Mouse (Mus musculus) ovary, adult 18-20 months (tissue): ENCODE results near the gene Fam107a.

Experiments
- DNase-seq: peaks from one replicate; pipeline ENCODE4 v3.0.0; 2022; ENCODE audit warnings: low spot score, mixed read lengths

The Fam107a gene

DNA sequence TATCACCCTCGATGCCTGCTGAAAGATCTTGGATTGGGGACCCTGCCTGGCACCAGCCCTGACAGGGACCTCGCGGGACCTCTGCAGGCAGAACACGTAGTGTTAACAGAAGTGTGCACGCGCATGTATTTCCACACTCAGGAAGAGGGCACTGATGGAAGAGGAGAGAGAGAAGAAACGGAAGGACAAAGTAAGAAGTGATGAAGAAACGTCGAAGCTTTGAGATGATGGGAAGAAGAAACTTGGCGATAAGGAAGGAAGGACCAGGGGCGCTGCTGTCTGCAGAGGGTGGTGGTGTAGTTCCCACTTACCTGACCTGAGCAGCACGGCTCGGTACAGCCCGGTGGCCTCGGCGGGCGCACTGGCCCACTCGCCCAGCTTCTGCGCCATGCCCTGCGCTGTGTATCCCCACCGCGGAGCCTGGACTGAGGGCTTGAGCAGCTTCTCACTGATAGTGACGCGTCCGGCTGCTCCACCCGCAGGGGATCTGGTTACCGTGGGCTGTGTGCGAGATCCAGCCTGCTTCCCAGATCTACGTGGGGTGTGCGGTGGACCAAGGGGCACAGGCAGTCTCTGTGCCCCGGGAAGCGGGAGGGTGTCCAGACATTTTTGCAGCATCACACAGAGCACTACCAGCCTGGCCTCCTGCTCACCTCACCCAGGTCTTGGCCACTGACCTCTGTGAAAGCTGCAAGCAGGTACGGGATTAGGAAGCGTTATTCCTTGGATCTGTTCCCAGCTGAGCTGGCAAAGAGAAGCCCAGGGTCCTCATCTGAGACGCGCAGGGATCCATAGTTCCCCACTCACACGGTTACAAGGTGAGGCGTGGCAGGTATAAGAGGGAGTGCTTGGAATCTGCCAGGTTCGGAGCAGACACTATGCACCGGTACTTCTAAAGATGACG is at the start of gene Fam107a:
TSS of gene Fam107a (minus strand) at position 830 of the 904 bp plus-strand sequence.
- no peak for DNase-seq

- DNase-seq: no peak
These were observed 49.3 kb upstream of the Fam107a start for GRCm38 (mm10) chr14:8367121-8367520.

- no peak for DNase-seq
These were observed 48.0 kb upstream of the Fam107a start for GRCm38 (mm10) chr14:8365833-8366232.

DNA sequence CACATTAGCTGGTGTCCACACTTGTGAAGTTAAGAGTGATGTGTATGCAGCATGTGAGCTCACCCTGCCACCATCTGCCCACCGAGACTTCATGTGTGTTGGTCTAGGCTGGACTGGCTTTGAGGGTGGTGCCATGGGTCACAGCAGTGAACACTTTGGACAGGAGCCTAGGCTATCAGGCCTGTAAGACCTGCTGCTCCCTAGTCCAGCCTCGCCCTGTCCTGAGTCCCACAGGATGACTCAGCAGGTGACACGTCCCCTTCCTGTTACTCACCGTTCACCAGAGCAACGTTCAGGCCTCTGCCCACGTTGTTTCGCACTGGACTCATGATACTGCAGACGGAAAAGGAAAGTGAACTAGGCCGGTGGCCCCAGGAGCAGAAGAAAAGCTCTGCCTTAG is 39.0 kb upstream of the Fam107a start:
- DNase-seq: no peak

GRCm38 (mm10) chr14:8355999-8356501 is 38.2 kb upstream of the Fam107a start:
- DNase-seq: peak; percentile 27

DNA sequence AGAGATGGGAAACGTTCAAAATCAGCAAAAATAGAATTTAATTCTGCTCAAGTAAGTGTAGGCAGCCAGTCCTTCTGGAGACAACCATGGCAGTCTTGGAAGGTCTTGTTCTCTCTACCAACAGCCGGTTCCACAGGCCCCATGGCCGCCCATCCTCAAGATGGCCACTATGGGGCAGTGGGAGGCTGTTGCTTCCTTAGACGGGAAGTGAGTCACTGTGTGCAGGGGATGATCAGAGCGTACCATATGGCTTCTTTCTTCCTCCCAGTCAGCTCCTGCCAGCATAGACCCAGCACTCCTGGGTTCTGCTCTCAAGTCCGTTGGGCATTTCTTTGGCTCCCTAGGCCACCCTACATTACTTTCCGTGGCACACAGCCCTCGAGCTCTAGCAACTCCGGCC is 31.1 kb upstream of the Fam107a start:
- no peak for DNase-seq

DNA sequence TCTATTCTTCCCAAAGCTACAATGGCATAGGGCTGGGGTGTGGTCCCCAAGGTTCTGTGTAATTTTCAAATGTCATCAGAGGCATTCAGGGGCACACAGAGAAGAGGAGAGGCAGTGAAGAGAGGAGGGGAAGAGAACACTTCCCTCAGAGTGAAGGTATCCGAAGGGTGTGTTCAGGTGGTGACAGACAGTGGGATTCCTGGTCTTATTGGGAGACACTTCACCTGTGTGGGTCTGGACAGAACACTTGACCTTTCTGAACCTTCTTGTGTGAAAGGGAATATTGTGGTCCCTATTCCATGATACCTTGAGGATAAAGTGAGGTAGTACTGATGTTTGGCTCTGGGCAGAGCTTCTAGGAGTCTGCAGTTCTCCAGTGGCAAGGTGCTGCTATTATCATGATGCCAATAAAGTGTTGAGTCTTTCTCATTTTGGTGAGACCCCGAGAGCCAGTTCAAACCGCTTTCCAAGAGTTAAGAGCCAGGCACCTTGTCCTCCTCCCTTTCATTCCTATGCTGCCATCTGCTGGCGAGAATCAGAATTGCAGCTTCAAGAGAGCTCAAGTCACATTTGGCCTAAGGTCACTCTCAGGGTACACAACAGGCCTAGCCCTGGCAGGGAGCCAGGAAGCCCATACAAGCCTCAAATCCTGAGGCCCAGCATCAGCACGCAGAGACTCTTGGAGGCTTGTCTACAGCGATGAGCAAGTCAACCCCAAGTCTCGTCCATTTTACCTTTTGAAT is 28.6 kb upstream of the Fam107a start:
- peak; percentile 35 for DNase-seq

- no peak for DNase-seq
These were observed 27.7 kb upstream of the Fam107a start for GRCm38 (mm10) chr14:8345566-8345965.

- DNase-seq: no peak
These were observed 24.8 kb upstream of the Fam107a start for GRCm38 (mm10) chr14:8342509-8343106.

- no peak for DNase-seq
These were observed 22.4 kb upstream of the Fam107a start for GRCm38 (mm10) chr14:8340226-8340625.

DNA sequence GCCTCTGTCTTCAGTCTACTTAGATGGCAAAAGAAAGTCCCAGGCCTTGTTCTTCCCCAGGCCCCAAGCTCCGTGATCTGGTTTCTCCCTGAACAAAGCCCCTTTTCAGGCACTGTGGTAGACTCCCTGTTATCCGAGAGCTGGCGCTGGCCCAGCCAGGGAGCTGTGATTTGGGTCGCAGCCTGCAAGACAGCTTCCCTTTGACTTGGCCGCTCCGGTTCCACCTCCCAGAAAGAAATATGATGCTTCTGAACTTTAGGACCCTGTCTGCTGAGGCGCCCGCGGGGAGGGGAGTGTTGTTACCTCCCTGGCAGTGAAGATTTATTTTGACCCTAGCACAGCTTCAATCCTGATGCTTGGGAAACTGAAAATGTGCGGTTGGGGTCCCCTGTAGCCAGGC is 18.1 kb upstream of the Fam107a start:
- DNase-seq: no peak

GRCm38 (mm10) chr14:8334511-8334910 is 16.7 kb upstream of the Fam107a start:
- DNase-seq: no peak

- no peak for DNase-seq
These were observed 14.8 kb upstream of the Fam107a start for GRCm38 (mm10) chr14:8332314-8333252.

- peak; percentile 15 for DNase-seq
These were observed 13.6 kb upstream of the Fam107a start for GRCm38 (mm10) chr14:8331307-8331905.

DNA sequence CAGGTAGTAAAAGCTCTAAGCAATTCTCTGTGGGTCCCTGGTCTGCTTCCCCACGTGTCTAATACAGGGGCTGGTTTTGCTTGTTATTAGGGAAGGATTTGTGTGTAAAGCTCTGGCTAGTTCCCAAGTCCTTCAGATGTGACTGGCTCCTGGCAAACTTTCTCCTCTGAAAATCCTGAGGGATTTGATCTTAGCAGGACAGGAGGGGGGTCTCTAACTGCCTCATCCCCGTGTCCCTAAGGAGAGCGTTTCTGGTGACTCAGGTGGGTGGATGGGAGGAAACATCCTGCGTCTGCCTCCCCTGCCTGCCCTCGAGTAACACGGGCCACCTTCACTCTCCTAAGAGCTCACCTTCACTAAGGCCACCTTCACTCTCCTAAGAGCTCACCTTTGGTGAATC is 12.6 kb upstream of the Fam107a start:
- no peak for DNase-seq

DNA sequence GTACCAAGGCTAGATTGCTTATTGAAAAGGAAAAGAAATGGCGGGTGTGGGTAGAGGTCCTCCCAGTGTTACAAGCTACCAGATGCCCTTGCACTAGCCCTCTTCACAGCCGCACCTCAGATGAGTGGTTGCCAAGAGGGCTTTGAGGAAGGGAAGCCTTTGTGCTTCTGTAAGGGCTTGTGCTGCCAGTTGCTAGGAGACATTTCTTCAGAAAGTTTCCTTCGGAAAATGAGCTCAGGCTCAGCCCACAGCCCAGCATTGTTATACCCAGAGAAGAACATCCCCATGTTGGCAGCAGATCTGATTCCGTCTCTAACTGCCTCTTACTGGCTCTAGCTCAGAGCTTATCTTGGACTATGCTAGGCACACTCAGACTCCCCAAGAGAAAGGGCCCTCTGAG is 11.7 kb upstream of the Fam107a start:
- DNase-seq: peak; percentile 5

- DNase-seq: no peak
These were observed 9.5 kb upstream of the Fam107a start for GRCm38 (mm10) chr14:8327371-8327770.

DNA sequence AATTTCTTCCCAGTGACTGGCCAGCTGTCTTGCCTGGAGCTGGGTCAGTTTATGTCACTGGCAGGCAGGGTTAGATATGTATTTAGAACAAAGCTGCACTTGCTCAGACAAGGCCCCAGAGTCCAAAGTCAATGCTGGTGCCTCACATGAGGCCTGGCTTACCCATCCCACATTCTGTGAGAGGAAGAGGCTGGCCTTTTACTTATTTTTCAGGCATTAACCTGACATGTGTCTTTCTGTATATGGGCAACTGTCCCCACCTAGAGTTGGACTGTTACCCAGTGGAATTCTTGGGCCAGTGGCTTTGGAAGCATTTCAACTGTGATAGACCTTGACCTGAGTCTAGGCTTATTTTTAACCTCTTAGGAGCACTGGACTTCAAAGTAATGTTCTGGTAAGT is 9.1 kb upstream of the Fam107a start:
- DNase-seq: no peak

GRCm38 (mm10) chr14:8325746-8326145 is 7.9 kb upstream of the Fam107a start:
- no peak for DNase-seq

- DNase-seq: no peak
These were observed 2.7 kb upstream of the Fam107a start for GRCm38 (mm10) chr14:8320528-8320927.
